Mouse (Mus musculus) MN1 (cell line): ENCODE data around the gene Lrp1.

Experiments
- DNase-seq: peaks from one replicate; pipeline ENCODE4 v3.0.0-alpha.2; 2016; ENCODE audit warnings: low spot score

Lrp1 gene

DNA sequence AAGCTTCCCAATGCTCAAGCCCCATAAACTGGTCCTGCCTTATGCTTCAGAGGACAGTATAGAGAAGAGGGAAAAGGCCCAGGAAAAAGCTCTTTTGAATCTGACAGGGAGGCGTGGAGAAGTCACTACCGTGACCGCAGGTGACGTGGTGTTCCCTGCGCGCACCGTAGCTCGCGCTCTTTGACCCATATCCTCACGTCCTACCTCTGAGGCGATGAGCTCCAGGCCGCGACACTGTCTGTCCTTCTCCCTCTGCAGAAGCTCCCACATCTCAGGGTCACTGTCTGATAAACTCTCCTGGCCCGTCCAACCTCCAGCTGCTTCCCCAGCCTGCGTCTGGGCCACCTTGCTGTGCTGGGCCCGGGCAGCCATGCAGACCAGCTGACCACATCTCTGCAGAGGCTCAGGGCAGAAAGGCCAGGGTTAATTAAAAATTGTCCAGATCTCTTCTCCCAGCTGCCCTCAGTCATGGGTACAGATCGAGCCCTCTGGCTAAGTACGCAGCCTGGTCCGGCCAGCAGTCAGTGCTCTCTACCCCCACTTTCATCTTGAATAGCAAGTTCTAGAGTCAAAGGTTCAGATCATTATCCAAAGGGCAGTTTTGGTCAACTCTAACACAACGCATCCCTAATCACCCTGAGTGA, 100.1 kb downstream of the Lrp1 start:
- DNase-seq: no peak

DNA sequence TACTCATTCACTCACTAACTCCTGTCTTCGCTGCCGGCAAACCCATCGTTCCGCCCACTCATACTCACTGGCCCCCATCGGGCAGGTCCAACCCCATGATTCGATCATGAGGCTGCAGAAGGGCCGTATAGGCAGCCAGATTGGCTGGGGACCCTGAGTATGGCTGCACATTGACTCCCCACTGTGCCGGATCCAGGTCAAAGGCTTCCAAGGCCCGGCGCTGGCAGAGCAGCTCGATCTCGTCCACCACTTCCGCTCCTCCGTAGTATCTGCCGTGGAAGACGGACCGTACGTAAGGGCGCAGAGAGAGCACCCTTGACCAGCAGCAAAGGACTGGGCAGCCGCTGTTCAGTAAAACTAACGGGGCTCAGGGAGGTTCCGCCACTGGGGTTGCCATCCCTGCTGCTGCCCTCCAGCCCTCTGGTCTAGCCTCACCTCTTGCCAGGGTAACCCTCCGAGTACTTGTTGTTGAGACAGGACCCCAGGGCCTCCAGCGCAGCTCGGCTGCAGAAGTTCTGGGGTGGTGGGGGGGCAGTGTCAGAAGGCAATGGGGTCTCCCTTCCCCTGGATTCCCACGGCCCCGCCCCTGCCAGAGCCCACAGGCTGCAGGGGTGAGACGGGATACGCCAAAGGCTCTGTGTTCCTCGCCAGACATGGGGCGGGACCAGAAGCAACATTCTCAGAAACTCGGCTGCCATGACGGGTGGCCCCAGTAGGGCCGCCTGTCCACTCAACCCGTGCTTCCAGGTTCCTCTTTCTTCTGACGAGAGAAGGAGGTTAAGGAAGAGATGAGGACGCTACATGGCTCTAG, 100.8 kb downstream of the Lrp1 start:
- no peak for DNase-seq

DNA sequence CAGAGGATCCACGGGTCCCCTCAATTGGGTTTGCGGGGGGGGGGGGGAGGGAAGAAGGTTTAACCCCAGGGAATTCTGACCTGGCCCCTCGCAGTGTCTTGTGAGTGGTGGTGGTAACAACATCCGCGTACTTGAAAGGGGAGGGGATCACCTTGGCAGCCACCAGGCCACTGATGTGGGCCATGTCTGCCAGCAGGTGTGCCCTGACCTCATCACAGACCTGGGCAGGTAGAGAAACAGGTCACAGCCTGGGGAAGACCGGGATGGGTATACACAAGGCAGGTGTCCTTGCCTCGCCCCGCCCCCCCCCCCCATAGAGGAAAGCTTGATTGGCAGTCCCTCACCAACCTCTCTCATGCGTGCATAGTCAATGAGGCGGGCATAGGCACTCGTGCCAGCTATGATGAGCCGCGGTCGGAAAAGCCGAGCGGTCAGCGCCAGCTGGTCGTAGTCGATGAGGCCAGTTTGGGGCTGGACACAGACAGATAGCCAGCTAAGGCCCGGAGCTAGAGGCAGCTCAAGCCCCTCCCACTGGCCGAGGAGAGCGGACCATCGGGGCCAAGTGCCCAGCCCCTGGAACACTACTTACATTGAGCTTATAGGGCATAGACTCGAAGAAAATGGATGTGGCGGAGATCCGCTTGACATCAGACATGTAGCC, 101.8 kb downstream of the Lrp1 start:
- DNase-seq: no peak

DNA sequence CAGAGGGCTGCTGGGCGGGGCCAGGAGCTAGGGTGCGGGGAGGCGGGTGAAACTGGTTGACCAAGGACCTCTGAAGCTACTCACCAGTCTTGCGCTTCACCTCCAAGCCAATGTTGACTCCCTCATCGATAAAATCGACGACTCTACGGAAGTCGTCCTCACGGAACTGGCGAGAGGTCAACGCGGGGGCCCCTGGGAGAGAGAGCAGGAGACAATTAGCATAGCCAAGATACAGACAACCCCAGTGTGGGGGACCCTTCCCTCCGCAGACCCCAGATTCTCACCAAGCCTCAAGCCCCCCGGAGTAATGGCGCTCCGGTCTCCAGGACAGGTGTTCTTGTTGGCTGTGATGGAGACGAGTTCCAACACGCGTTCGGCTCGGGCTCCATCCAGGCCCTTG, 103.0 kb downstream of the Lrp1 start:
- DNase-seq: no peak

DNA sequence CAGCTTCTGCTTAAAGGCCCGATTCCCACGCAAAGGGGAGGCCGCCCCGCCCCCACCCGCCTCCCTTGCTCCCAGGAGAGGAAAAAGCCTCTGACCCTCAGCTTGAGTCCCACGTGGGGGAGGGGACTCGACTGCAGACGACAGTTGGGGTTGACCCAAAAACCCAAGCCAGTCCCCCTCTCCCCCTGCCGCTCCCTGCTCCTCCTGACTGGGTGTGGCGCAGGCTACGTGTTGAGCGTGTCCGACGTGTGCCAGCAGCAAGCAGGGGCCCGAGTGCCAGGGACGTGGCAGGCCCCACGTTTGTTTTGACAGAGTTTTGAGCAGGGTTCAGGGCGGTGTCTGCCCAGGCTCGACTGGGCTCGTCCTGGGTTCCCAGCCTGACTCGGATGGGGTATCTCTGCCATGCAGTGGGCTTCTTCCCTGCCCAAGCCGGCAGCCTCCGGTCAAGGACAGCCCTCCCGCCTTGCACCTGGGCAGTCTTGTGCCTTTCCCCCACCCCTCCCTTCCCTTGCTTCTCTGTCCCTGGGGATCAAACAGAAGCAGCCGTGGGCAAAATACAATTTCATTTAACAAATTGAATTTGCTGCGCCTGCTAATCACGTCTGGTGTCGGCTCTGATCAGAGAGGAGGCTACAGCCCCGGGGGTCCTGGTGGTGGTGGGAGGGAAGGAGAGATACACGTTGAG, 104.2 kb downstream of the Lrp1 start:
- peak; percentile 75 for DNase-seq

DNA sequence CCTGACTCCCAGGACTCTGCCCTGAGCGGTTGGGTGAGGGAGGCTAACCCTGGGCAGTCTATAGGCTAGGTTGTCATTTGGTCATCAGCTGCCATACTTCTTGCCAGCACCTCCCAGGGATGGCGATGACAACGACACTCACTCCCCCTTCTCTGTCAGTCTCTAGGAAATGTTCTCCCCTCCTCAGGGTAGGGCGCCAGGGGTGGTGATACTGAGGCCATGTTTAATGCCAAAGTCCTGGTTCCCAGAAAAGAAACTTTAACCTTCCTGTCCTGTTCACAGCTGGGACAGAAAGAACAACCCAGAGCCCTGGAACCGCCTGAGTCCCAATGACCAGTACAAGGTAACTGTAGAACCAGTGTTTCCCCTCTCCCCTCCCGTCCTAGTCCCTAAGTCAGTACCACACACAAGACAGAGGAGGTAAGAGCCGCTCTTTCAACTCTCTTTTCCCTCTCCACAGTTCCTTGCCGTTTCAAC, 104.9 kb downstream of the Lrp1 start:
- no peak for DNase-seq

DNA sequence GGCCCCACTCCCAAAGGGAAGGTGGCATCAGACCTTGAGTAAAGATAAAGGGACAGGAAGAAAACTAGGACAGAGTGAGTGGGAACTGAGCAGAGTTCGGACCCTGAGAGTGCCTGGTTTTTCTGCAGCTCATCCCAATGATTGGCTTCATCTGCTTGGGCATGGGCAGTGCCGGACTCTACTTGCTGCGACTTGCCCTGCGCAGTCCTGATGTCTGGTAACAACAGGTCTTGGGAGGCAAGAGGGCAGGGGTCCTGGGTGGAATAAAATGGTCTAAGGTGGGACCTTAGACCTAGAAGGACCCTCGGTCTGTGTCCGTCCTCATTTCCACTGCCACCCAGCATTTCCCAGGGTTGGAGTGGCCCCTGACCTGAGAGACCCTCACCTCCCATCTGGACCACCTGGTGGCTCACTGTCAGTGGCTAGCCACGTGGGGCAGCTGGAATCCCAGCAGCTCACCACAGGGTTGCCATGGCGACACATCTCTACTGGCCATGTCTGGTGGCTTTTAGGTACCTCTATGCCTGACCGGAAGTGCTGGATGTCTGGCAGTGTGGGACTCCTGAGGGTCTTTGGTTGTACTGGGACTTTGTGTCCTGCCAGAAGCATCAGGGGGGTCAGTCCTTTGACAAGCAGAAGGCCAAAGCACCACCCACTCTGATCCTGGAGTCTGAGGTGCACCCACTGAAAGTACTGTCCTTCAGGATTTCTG, 105.5 kb downstream of the Lrp1 start:
- peak; percentile 54 for DNase-seq

DNA sequence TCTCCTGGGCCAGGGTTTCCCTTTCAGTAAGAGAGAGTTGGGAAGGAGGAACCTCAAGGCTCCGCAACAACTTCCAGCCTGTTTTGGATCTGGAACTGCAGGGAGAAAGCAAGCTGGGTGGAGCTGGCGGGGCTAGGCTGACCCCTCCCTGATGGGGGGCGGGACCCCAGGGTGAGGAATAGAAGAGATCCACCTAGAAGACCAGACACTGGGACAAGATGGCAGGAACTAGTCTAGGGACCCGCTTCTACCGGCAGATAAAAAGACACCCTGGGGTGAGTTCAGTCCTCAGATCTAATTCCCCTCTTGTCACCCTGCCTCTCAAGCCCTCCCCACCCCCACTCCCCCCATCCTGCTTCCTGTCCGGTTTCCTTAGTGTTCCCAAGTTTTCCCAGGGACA, 106.2 kb downstream of the Lrp1 start, which contains the start of gene Ndufa4l2:
Gene Ndufa4l2 (plus strand): TSS at position 204 of the 400 bp plus-strand sequence.
- no peak for DNase-seq

DNA sequence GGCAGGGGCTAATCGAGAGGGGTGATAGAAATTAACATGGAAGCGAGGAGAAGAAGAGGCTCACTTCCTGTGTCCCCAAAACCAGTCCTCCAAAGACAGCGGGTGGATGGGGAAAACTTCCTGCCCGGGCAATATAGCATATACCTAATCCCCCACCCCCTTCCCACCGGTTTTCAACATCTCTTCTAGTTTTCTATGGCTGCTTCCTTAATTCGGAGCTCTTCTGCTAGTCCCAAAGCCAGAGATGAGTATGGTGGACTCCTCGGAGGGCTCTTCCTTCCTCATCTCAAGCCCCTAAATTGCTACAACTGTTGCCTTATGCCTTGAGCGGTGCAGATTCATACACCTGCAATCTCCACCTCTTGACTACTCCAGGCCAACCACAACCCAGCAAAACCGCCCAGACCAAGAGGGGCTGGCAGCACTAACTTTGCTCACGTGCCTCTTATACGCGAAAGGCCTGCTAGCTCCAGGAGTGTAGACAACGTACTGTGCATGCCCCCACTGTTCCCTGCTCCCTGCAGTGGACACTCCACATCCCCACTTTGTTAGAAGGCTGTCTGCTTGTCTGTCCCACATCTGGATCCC, 106.7 kb downstream of the Lrp1 start:
- DNase-seq: no peak

DNA sequence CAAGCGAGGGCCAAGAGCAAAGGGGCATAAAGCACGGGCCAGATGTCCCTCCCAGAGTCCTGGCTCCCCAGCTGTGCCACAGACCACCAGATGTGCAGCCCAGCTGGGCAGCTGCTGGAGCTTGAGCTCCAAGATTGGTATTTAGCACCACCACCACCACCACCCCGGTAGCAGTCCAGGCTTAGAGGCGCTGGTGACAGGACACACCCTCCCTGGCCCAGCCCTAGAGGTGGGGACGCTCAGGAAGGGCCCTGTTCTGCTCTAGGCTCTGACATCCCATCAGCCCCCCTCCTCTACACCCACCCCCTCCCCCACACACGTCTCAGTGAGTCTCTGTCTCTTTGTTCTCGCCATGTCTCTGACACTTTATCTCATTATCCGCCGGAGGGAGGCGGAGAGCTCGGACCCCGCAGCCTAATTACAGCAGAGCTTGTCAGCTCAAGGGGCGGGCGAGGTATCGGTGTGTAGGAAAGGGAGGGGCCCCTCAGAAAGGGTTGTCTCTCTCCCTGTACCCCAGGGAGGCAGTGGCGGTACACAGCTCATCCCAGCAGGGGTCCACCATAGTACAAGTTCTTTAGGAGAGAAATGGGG, 107.4 kb downstream of the Lrp1 start:
- peak; percentile 51 for DNase-seq

DNA sequence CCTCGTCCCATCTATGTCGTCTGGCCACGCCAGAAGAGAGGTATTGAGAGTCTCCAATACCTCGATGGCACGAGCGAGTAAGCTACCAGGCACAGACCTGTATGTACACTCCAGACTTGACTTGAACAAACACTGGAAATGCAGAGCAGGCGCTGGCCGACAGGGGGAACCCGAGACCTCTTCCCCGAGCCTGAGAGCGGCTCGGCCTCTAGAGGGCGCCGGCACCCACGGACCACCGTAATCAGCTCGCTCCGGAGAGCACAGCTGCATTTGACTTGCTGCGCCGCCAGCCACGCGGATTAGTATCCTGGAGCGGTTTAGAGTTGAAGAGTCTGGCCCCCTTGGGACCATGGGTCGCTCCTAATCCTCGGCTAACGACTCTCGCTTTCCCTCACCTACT, 108.1 kb downstream of the Lrp1 start:
- peak; percentile 89 for DNase-seq

DNA sequence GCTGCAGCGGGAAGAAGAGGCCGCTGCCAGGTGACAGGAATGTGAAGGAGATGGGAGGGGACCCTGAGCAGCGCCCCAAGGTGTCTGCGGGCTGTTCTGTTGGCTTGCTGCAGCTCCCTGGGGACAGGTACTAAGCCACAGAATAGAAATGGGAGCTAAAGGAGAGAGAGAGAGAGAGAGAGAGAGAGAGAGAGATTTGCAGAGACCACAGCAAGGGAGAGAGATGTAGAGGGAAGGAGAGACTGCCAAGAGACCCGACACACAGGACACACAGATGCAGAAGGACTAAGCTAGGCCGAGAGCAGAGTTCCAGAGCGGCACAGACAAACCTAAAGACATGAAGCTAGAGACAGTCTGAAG, 108.7 kb downstream of the Lrp1 start:
- no peak for DNase-seq

DNA sequence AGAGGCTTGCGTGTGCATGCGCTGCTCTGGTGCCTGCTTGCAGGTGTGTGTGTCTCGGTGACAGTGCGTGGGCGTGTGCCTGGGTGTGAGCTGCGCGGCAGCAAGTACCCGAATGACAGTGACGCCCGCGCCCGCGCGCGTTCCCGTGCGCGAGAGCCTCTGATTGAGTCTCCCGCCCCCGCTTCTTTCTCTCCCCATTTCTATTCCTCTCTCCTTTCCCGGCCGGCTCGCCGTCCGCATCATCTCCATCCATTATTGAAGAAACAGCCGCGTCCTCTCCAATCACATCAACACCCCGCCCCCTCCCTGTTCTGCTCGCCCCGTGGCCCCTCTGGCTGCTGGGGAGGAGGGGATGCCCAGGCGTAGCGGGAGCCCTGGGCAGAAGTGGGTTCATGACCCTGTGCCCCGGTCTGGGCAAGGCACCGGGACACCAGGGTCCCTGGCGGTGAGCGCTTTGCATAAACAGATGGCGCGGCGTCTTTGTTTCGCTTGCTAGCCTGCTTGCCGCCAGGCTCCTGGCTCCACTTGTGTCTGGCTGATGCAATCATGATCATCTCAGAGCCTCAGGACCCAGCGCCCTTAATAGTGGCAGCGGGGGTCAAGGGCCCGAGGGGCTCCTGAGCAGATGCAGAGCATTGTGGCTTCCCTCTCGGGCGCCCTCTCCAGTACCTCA, 109.2 kb downstream of the Lrp1 start:
- DNase-seq: peak; percentile 65

DNA sequence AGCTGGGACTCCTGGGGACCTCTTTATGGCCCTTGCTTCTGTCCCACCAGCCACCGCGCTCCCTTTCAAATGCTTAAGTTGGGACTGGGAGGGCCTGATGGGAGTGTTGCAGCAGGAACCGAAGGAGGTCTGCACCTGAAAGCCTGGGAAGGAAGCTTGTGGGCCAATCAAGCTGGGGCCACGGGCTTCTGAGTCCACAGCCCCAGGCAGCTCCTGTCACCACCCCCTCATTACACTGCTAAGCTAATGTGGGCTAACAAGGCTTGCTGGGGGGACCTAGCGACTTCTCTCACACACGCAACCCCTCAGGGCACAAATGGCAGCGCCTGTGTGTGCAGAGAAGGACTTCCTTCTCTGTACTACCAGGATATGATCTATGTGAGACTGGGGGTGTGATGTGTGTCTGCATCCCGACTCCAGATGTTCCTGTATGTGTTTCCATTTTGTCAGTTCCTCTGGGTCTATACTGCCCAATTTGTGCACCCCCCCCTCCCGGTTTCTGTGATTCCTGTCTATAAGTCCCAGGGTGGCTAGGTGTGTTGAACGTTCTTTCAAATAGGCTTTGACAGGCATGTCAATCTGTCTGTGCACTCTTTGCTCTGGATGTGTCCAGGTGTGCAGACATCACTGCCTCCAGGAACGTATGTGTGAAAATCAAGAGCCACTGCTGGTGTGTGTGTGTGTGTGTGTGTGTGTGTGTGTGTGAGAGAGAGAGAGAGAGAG, 109.9 kb downstream of the Lrp1 start:
- DNase-seq: no peak

DNA sequence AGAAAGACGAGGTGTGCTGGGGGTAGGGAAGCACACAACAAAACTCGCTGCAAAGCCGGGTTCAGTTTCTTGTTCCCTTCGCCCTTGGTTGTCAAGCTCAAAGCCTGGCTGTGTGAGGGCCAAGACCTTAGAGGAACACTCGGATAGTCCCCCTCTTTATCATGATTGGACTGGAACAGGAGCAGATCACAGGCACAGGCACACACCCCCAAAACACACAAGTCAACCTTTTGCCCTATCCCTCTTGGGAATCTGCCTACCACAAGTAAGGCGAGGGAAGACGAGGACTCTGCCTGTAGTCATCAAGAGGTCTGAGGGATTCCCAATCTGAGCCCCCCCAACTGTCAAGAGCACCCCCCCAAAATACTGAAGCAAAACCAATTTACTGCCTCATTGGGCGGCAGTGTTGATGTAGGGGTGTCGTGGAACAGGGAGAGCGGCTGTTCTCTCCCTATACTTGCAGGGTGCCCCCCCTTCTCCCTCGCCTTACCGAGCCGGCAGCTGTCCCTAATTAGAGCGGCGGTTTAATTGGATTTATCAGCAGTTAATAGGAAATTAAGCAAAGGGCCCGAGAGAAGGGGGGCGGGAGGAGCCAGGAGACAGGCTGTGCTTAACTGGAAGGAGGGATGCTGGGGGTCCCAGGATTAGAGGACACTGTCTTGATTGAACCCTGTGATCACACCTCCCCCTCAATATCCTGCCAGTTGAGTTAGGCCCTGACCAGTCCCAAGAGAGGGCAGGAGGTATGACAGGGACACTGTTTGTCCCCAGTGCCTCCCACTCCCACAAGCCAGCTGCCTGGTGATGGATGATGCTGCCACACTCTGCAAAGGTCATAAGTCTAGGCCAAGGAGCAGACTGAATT, 110.9 kb downstream of the Lrp1 start:
- DNase-seq: peak; percentile 63

DNA sequence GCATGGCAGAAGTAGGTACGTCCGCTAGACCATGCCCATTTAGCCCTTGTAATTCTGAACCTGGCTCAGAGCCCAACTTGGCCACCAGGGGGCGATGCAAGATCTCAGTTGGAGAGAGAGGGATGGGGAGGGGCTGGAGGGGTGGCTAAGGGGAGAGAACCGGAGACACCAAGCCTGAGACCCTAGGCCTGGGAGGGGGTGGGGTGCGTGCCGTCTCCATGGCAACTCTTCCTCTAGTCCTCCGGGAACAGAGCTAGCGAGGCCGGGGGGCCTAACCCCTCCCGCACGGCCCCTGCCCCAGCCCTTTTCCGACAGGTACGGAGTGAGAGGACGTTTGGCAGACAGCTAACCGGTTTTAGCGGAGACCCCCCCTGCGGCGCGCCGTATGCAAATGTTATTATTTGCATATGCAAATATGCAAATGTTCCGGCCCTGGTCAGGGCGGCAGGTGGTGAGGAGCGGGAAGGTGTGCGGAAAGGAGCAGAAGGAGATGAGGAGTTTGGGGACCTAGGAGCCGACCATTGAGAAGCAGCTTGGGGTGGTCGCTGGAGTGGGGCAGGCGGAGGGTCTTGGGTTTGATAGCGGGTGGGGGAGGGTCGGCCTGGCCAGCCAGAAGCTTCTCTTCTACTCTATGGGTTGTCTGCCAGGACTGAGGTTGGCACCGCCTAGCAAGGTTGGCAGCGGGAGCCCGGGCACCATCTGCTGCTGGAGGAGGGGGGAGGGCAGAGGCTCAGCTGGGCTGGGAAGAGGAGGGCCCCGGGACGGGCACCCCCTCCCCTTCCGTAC, 111.7 kb downstream of the Lrp1 start:
- peak; percentile 99 for DNase-seq

DNA sequence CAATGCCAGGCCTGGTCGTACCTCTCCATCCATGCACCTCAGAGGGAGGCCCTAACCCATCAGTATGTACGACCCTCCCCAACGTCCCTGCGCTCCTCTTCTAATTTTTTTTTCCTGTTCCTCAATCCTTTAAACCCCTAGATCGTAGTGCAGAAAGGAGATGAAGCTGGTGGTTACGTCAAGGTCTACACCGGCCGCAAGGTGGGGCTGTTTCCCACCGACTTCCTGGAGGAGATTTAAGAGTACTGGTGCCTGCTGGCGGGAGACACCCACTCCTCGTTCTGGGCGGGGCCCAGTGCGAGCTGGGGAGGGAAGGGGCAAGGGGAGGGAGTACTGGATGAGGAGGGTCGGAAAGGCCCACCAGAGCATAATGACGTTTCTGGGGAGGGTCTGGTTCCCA, 112.7 kb downstream of the Lrp1 start:
- DNase-seq: peak; percentile 53
